Mouse (Mus musculus): Measurements from ENCODE around the gene Otop2. TPM values are rescaled to one million over a fixed set of nuclear protein-coding genes. Genes with fewer than 3 reads are reported as not detected.
A peak's percentile ranks its signal among the peaks of the same experiment; 100 is the strongest.

Gene Otop2
- polyA plus RNA-seq, 1 experiment from 2014 or later: not detected

- peaks cover 60% of the 10 kb centered on the region for H3K27me3 ChIP-seq (replicated peaks)
- ATAC-seq: no peak
- 34% methylated on average over 2 of the region's 2 CpGs for WGBS
- no peak overlapping the region for H3K4me3 ChIP-seq (replicated peaks)
- H3K4me2 ChIP-seq (replicated peaks): no peak overlapping the region
- H3K27ac ChIP-seq: no peak overlapping the region
- no peaks in the 10 kb centered on the region for H3K36me3 ChIP-seq
- 0 out of 2 replicates have a peak, but pooled peaks cover 4% of the 10 kb centered on the region for H3K4me1 ChIP-seq (replicated peaks)
- no peaks in the 10 kb centered on the region for H3K9me3 ChIP-seq
- H3K9ac ChIP-seq: no peak overlapping the region
These were observed 7.3 kb downstream of the Otop2 start for GRCm38 (mm10) chr11:115314249-115314648.

- ATAC-seq: no peak
- H3K27me3 ChIP-seq (replicated peaks): peaks cover 84% of the 10 kb centered on the region
- no peak overlapping the region for H3K27ac ChIP-seq
- H3K4me1 ChIP-seq (replicated peaks): 0 out of 2 replicates have a peak, but pooled peaks cover 10% of the 10 kb centered on the region
- no peak overlapping the region for H3K4me2 ChIP-seq (replicated peaks)
- no peak overlapping the region for H3K9ac ChIP-seq
- no peak overlapping the region for H3K4me3 ChIP-seq (replicated peaks)
- H3K9me3 ChIP-seq: no peaks in the 10 kb centered on the region
- no peaks in the 10 kb centered on the region for H3K36me3 ChIP-seq
- 56% methylated on average over 7 of the region's 7 CpGs for WGBS
These were observed 10.2 kb downstream of the Otop2 start for GRCm38 (mm10) chr11:115317204-115317603.

GRCm38 (mm10) chr11:115318245-115319027 lies 11.5 kb downstream of the Otop2 start:
- ATAC-seq: no peak
- peaks cover 92% of the 10 kb centered on the region for H3K27me3 ChIP-seq (replicated peaks)
- 0 out of 2 replicates have a peak, but pooled peaks cover 10% of the 10 kb centered on the region for H3K4me1 ChIP-seq (replicated peaks)
- no peak overlapping the region for H3K9ac ChIP-seq
- WGBS: 6% methylated on average over 63 of the region's 63 CpGs
- H3K36me3 ChIP-seq: no peaks in the 10 kb centered on the region
- no peaks in the 10 kb centered on the region for H3K9me3 ChIP-seq
- H3K4me2 ChIP-seq (replicated peaks): peak overlapping the region; percentile 17; the same call in 1 of the 2 replicates
- no peak overlapping the region for H3K27ac ChIP-seq
- H3K4me3 ChIP-seq (replicated peaks): no peak overlapping the region

- H3K9ac ChIP-seq: no peak overlapping the region
- H3K27me3 ChIP-seq (replicated peaks): peaks cover 97% of the 10 kb centered on the region
- WGBS: 6% methylated on average over 18 of the region's 18 CpGs
- no peaks in the 10 kb centered on the region for H3K36me3 ChIP-seq
- no peak overlapping the region for H3K4me2 ChIP-seq (replicated peaks)
- ATAC-seq: no peak
- H3K27ac ChIP-seq: no peak overlapping the region
- no peak overlapping the region for H3K4me3 ChIP-seq (replicated peaks)
- 0 out of 2 replicates have a peak, but pooled peaks cover 10% of the 10 kb centered on the region for H3K4me1 ChIP-seq (replicated peaks)
- H3K9me3 ChIP-seq: no peaks in the 10 kb centered on the region
These were observed 12.9 kb downstream of the Otop2 start for GRCm38 (mm10) chr11:115319704-115320383.

GRCm38 (mm10) chr11:115321906-115322693 lies 15.1 kb downstream of the Otop2 start, which contains the start of gene Ush1g:
Gene Ush1g, minus strand, starts transcription at chr11:115322041.
- Histone ChIP-seq H3K4me3 (replicated peaks) (no peak within 1 kb of the TSS; the same call in 1 of the 2 replicates), H3K36me3 (no peaks in the 10 kb centered on the region), H3K4me2 (replicated peaks) (peak within 1 kb of the TSS; percentile 36), H3K4me1 (replicated peaks) (0 out of 2 replicates have a peak, but pooled peaks cover 10% of the 10 kb centered on the region), H3K27ac (no peak within 1 kb of the TSS), H3K27me3 (replicated peaks) (peaks cover 83% of the 10 kb centered on the region), H3K9ac (no peak within 1 kb of the TSS), H3K9me3 (no peaks in the 10 kb centered on the region)
- ATAC-seq: peak; percentile 64
- 4% methylated on average over 35 of the region's 35 CpGs for WGBS

GRCm38 (mm10) chr11:115323354-115323753 lies 16.4 kb downstream of the Otop2 start:
- H3K9ac ChIP-seq: no peak overlapping the region
- H3K4me1 ChIP-seq (replicated peaks): 0 out of 2 replicates have a peak, but pooled peaks cover 10% of the 10 kb centered on the region
- H3K36me3 ChIP-seq: no peaks in the 10 kb centered on the region
- H3K27ac ChIP-seq: no peak overlapping the region
- H3K4me3 ChIP-seq (replicated peaks): no peak overlapping the region
- peaks cover 70% of the 10 kb centered on the region for H3K27me3 ChIP-seq (replicated peaks)
- WGBS: 16% methylated on average over 32 of the region's 32 CpGs
- H3K9me3 ChIP-seq: no peaks in the 10 kb centered on the region
- no peak for ATAC-seq
- H3K4me2 ChIP-seq (replicated peaks): no peak overlapping the region

- H3K9ac ChIP-seq: no peak overlapping the region
- no peak overlapping the region for H3K27ac ChIP-seq
- H3K4me3 ChIP-seq (replicated peaks): no peak overlapping the region
- no peak overlapping the region for H3K4me2 ChIP-seq (replicated peaks)
- no peaks in the 10 kb centered on the region for H3K36me3 ChIP-seq
- H3K27me3 ChIP-seq (replicated peaks): peaks cover 43% of the 10 kb centered on the region
- H3K4me1 ChIP-seq (replicated peaks): 0 out of 2 replicates have a peak, but pooled peaks cover 4% of the 10 kb centered on the region
- no peak for ATAC-seq
- 64% methylated on average over 7 of the region's 7 CpGs for WGBS
- H3K9me3 ChIP-seq: no peaks in the 10 kb centered on the region
These were observed 19.8 kb downstream of the Otop2 start for GRCm38 (mm10) chr11:115326730-115327129.

GRCm38 (mm10) chr11:115329339-115329738 lies 22.4 kb downstream of the Otop2 start:
- WGBS: 73% methylated on average over 15 of the region's 15 CpGs
- no peak overlapping the region for H3K27ac ChIP-seq
- H3K4me3 ChIP-seq (replicated peaks): no peak overlapping the region
- no peaks in the 10 kb centered on the region for H3K9me3 ChIP-seq
- H3K4me1 ChIP-seq (replicated peaks): peaks cover under 1% of the 10 kb centered on the region; the same call in 1 of the 2 replicates
- no peaks in the 10 kb centered on the region for H3K36me3 ChIP-seq
- no peak for ATAC-seq
- H3K27me3 ChIP-seq (replicated peaks): peaks cover 41% of the 10 kb centered on the region
- no peak overlapping the region for H3K4me2 ChIP-seq (replicated peaks)
- no peak overlapping the region for H3K9ac ChIP-seq

GRCm38 (mm10) chr11:115334531-115334930 lies 27.6 kb downstream of the Otop2 start, which contains the start of gene Otop3:
Gene Otop3, plus strand, starts transcription at chr11:115334731.
- Histone ChIP-seq H3K9ac (peak within 1 kb of the TSS; percentile 10; the same call in 1 of the 2 replicates), H3K36me3 (no peaks in the 10 kb centered on the region), H3K9me3 (no peaks in the 10 kb centered on the region), H3K27me3 (replicated peaks) (peaks cover 53% of the 10 kb centered on the region), H3K4me1 (replicated peaks) (peaks cover 12% of the 10 kb centered on the region; the same call in 1 of the 2 replicates), H3K27ac (no peak within 1 kb of the TSS), H3K4me2 (replicated peaks) (peak within 1 kb of the TSS; percentile 50), H3K4me3 (replicated peaks) (0 out of 2 replicates have a peak within 1 kb of the TSS, but pooled peaks have one; percentile 14)
- 3% methylated on average over 29 of the region's 29 CpGs for WGBS
- ATAC-seq: peak; percentile 33; the same call in 1 of the 2 replicates

GRCm38 (mm10) chr11:115335223-115335622 lies 28.3 kb downstream of the Otop2 start:
- H3K27ac ChIP-seq: no peak overlapping the region
- peaks cover 58% of the 10 kb centered on the region for H3K27me3 ChIP-seq (replicated peaks)
- no peaks in the 10 kb centered on the region for H3K9me3 ChIP-seq
- peaks cover 12% of the 10 kb centered on the region; the same call in 1 of the 2 replicates for H3K4me1 ChIP-seq (replicated peaks)
- H3K4me2 ChIP-seq (replicated peaks): no peak overlapping the region
- H3K9ac ChIP-seq: no peak overlapping the region
- ATAC-seq: no peak
- no peaks in the 10 kb centered on the region for H3K36me3 ChIP-seq
- 55% methylated on average over 12 of the region's 12 CpGs for WGBS
- H3K4me3 ChIP-seq (replicated peaks): no peak overlapping the region

- no peak overlapping the region for H3K9ac ChIP-seq
- WGBS: 13% methylated on average over 6 of the region's 6 CpGs
- H3K27ac ChIP-seq: no peak overlapping the region
- no peak overlapping the region for H3K4me3 ChIP-seq (replicated peaks)
- no peaks in the 10 kb centered on the region for H3K36me3 ChIP-seq
- H3K4me2 ChIP-seq (replicated peaks): no peak overlapping the region
- H3K9me3 ChIP-seq: no peaks in the 10 kb centered on the region
- H3K4me1 ChIP-seq (replicated peaks): peaks cover 12% of the 10 kb centered on the region; the same call in 1 of the 2 replicates
- no peak for ATAC-seq
- peaks cover 56% of the 10 kb centered on the region for H3K27me3 ChIP-seq (replicated peaks)
These were observed 29.2 kb downstream of the Otop2 start for GRCm38 (mm10) chr11:115336115-115336514.

Data from intestine, embryonic 15.5 days (tissue).